Mouse (Mus musculus): ENCODE measurements around the gene Rnf187. TPM values are rescaled to one million over a fixed set of nuclear protein-coding genes. Genes with fewer than 3 reads are reported as not detected.

The Rnf187 gene
- polyA plus RNA-seq, 1 experiment from 2014 or later, result 249 TPM

DNA sequence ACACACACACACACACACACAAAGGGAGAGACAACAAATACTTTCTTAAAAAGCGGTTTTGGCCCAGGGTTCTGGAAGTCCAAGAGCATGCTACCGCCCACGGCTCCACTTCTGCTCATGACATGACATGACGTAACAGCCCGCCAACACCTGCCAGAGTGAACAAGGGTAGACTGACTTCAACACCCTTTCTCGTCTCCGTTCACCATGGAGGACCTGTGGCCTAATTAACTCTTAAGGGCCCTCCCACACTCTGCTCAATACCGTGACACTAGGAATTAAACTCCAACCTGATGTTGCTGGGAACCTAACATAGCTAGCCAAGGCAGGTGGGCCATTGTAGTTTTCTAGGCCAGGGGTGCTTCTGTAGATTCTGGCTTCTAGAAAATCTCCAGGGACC, 30.3 kb upstream of the Rnf187 start:
- Histone ChIP-seq H3K4me3 (replicated peaks; ENCODE audit: low read depth, low read length) (no peak overlapping the region), H3K4me1 (replicated peaks; ENCODE audit: insufficient read depth, low read length) (peaks cover 22% of the 10 kb centered on the region), H3K9ac (ENCODE audit: low read depth, low read length) (no peak overlapping the region), H3K27me3 (ENCODE audit: insufficient read depth, low read length) (no peaks in the 10 kb centered on the region), H3K36me3 (ENCODE audit: insufficient read depth, low read length) (no peaks in the 10 kb centered on the region), H3K9me3 (replicated peaks; ENCODE audit: low read length) (no peaks in the 10 kb centered on the region), H3K27ac (peak overlapping the region; percentile 88), H3K4me2 (ENCODE audit: low read length) (no peak overlapping the region)
- 46% methylated on average over 8 of the region's 8 CpGs for WGBS
- TF ChIP-seq CTCF (IDR thresholded peaks at IDR 0.05; ENCODE audit: low read depth), result no peak
- ATAC-seq (replicated peaks; ENCODE audit: low FRiP score, low read depth) (peak; percentile 54), DNase-seq (ENCODE audit: low spot score) (no peak)

DNA sequence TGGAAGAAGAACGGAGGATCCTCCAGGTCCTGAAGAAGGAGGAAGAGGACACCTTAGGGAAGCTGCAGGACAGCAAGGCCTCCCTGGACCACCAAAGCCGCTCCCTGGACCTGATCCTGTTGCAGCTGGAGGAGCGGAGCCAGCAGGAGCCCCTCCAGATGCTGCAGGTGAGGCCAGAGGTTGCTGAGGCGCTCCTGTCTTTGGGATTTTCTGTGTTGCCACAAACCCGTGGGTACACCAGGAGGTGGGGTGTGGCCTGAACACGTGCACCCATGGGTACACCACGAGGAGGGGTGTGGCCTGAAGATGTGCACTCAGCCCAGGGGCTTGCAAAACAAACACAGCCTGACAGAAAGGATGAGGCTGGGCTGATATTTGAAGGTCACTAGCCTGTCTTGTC, 29.8 kb upstream of the Rnf187 start:
- Histone ChIP-seq H3K9me3 (replicated peaks; ENCODE audit: low read length) (no peaks in the 10 kb centered on the region), H3K4me2 (ENCODE audit: low read length) (no peak overlapping the region), H3K4me3 (replicated peaks; ENCODE audit: low read depth, low read length) (no peak overlapping the region), H3K36me3 (ENCODE audit: insufficient read depth, low read length) (no peaks in the 10 kb centered on the region), H3K4me1 (replicated peaks; ENCODE audit: insufficient read depth, low read length) (peaks cover 22% of the 10 kb centered on the region), H3K27me3 (ENCODE audit: insufficient read depth, low read length) (no peaks in the 10 kb centered on the region), H3K9ac (ENCODE audit: low read depth, low read length) (no peak overlapping the region), H3K27ac (peak overlapping the region; percentile 88)
- ATAC-seq (replicated peaks; ENCODE audit: low FRiP score, low read depth) (no peak; the same call in 1 of the 2 replicates), DNase-seq (ENCODE audit: low spot score) (no peak)
- TF ChIP-seq CTCF (IDR thresholded peaks at IDR 0.05; ENCODE audit: low read depth), result no peak
- WGBS, result 70% methylated on average over 7 of the region's 7 CpGs

DNA sequence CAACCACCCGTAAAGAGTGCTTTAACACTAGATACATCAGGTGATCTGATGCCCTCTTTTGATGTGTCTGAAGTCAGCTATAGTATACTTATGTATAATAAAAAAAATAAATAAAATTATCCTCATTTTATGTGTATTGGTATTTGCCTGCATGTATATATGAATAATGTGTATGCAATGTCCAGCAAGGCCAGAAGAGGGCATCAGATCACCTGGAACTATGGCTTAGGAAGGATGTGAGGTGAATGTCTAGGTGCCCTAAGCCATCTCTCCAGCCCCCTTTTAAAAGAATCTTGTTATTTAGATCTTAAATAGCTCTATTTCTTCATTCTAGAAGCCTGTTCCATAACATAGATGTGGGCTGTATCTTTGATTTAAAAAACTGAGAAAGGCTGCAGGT, 28.6 kb upstream of the Rnf187 start:
- 97% methylated on average over 1 of the region's 1 CpGs for WGBS
- H3K27ac ChIP-seq, result no peak overlapping the region
- peak; percentile 74 for TF ChIP-seq CTCF (IDR thresholded peaks at IDR 0.05; ENCODE audit: low read depth)
- H3K27me3 ChIP-seq (ENCODE audit: insufficient read depth, low read length), result no peaks in the 10 kb centered on the region
- ATAC-seq (replicated peaks; ENCODE audit: low FRiP score, low read depth), result no peak
- H3K4me3 ChIP-seq (replicated peaks; ENCODE audit: low read depth, low read length), result no peak overlapping the region
- no peak overlapping the region for H3K4me2 ChIP-seq (ENCODE audit: low read length)
- H3K9me3 ChIP-seq (replicated peaks; ENCODE audit: low read length), result no peaks in the 10 kb centered on the region
- H3K4me1 ChIP-seq (replicated peaks; ENCODE audit: insufficient read depth, low read length), result peaks cover 22% of the 10 kb centered on the region
- DNase-seq (ENCODE audit: low spot score), result peak; percentile 60
- no peak overlapping the region for H3K9ac ChIP-seq (ENCODE audit: low read depth, low read length)
- H3K36me3 ChIP-seq (ENCODE audit: insufficient read depth, low read length), result no peaks in the 10 kb centered on the region

DNA sequence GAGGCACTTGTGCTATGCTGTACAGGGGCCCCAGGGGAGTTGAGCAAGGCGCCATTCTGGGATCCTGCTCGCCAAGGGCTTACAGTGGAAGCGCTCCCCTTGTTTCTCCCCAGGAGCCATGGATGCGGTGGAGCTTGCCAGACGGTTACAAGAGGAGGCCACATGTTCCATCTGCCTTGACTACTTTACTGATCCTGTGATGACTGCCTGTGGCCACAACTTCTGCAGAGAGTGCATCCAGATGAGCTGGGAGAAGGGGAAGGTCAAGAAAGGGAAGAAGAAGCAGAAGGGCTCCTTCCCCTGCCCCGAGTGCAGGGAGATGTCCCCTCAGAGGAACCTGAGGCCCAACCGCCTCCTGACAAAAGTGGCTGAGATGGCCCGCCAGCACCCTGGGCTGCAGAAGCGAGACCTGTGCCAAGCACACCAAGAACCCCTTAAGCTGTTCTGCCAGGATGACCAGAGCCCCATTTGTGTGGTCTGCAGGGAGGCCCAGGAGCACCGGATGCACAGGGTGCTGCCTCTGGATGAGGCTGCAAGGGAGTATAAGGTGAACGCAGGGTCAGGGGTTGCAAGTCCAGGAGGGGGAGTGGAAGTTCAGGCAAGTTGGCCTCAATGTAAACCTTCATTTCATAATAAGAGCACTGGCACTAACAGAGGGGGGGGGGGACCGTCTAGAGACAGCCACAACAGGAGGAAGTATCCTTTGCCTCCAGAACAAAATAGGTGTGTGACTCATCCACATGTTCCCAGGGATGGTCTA, 26.5 kb upstream of the Rnf187 start:
- Histone ChIP-seq H3K36me3 (ENCODE audit: insufficient read depth, low read length) (no peaks in the 10 kb centered on the region), H3K9ac (ENCODE audit: low read depth, low read length) (no peak overlapping the region), H3K27me3 (ENCODE audit: insufficient read depth, low read length) (no peaks in the 10 kb centered on the region), H3K4me2 (ENCODE audit: low read length) (no peak overlapping the region), H3K4me1 (replicated peaks; ENCODE audit: insufficient read depth, low read length) (peaks cover 18% of the 10 kb centered on the region), H3K9me3 (replicated peaks; ENCODE audit: low read length) (no peaks in the 10 kb centered on the region), H3K4me3 (replicated peaks; ENCODE audit: low read depth, low read length) (no peak overlapping the region), H3K27ac (no peak overlapping the region)
- ATAC-seq (replicated peaks; ENCODE audit: low FRiP score, low read depth) (peak; percentile 41; the same call in 1 of the 2 replicates), DNase-seq (ENCODE audit: low spot score) (peak; percentile 68)
- 34% methylated on average over 12 of the region's 12 CpGs for WGBS
- no peak for TF ChIP-seq CTCF (IDR thresholded peaks at IDR 0.05; ENCODE audit: low read depth)

DNA sequence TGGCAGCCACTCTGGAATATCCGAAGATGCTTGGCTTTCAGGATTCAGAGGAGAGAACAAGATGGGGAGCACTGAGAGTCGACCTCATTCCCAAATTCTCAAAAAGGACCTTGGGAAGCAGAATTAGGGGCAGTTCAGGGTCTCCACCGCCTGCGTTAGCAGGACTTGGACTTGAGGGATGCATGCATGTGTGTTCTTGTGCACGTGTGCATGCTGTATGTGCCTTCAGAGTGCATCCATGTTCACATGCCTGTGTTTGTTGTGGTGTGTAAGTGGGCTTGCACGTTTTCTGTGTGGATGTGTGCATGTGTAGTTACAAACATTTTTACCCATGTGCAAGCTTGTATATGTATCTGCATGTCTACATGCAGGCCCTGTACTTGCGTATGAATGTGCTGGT, 25.5 kb upstream of the Rnf187 start:
- no peak for TF ChIP-seq CTCF (IDR thresholded peaks at IDR 0.05; ENCODE audit: low read depth)
- Histone ChIP-seq H3K9me3 (replicated peaks; ENCODE audit: low read length) (no peaks in the 10 kb centered on the region), H3K9ac (ENCODE audit: low read depth, low read length) (no peak overlapping the region), H3K4me2 (ENCODE audit: low read length) (no peak overlapping the region), H3K36me3 (ENCODE audit: insufficient read depth, low read length) (no peaks in the 10 kb centered on the region), H3K27me3 (ENCODE audit: insufficient read depth, low read length) (no peaks in the 10 kb centered on the region), H3K4me1 (replicated peaks; ENCODE audit: insufficient read depth, low read length) (peaks cover 8% of the 10 kb centered on the region), H3K4me3 (replicated peaks; ENCODE audit: low read depth, low read length) (no peak overlapping the region), H3K27ac (no peak overlapping the region)
- no peak for ATAC-seq (replicated peaks; ENCODE audit: low FRiP score, low read depth)
- DNase-seq (ENCODE audit: low spot score), result no peak
- 84% methylated on average over 7 of the region's 7 CpGs for WGBS

DNA sequence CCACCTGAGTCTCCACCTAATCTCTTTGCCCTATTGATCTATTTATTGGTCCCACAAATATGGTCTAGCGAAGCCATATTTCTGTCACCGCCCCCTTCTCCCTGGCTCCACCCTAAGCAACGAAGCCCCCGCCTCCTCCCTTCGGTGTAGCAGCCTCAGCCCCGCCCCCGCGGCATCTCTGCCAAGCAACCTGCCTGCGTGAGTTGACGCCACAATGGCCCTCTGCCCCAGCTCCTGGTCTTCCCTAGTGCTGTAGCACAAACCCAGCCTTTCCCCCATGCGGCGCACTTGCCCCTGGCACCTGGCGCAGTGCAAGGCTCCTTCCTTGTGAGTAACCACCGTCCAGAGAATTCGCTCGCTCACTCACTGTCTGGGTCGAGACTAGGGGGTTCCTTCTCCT, 24.8 kb upstream of the Rnf187 start:
- Histone ChIP-seq H3K27me3 (ENCODE audit: insufficient read depth, low read length) (no peaks in the 10 kb centered on the region), H3K4me1 (replicated peaks; ENCODE audit: insufficient read depth, low read length) (peaks cover 5% of the 10 kb centered on the region; the same call in 1 of the 2 replicates), H3K27ac (no peak overlapping the region), H3K4me2 (ENCODE audit: low read length) (no peak overlapping the region), H3K9ac (ENCODE audit: low read depth, low read length) (no peak overlapping the region), H3K4me3 (replicated peaks; ENCODE audit: low read depth, low read length) (no peak overlapping the region), H3K9me3 (replicated peaks; ENCODE audit: low read length) (no peaks in the 10 kb centered on the region), H3K36me3 (ENCODE audit: insufficient read depth, low read length) (no peaks in the 10 kb centered on the region)
- ATAC-seq (replicated peaks; ENCODE audit: low FRiP score, low read depth), result no peak
- DNase-seq (ENCODE audit: low spot score), result no peak
- WGBS, result 33% methylated on average over 17 of the region's 17 CpGs
- TF ChIP-seq CTCF (IDR thresholded peaks at IDR 0.05; ENCODE audit: low read depth), result no peak
